Mouse (Mus musculus): ENCODE measurements around the gene Rfx6. TPM values are rescaled to one million over a fixed set of nuclear protein-coding genes. Genes with fewer than 3 reads are reported as not detected.

Rfx6 gene
- polyA plus RNA-seq (2016; fragmentation: Nextera tagmentation; extraction: Ambion mirVana): not detected in 2 replicates

GRCm38 (mm10) chr10:51677548-51678250 is at the start of gene Rfx6:
TSS of gene Rfx6 (plus strand) at chr10:51677756.
- H3K27ac ChIP-seq (replicated peaks): no peak within 1 kb of the TSS
- H3K9me3 ChIP-seq: no peaks in the 10 kb centered on the region
- peak; percentile 83 for ATAC-seq (ENCODE audit: low FRiP score, low read depth)
- H3K4me2 ChIP-seq (replicated peaks): peak within 1 kb of the TSS; percentile 83
- peaks cover 29% of the 10 kb centered on the region for H3K27me3 ChIP-seq
- WGBS: 1% methylated on average over 38 of the region's 38 CpGs
- H3K36me3 ChIP-seq: no peaks in the 10 kb centered on the region
- peak within 1 kb of the TSS; percentile 45 for H3K9ac ChIP-seq (replicated peaks)
- 0 out of 2 replicates have a peak, but pooled peaks cover 4% of the 10 kb centered on the region for H3K4me1 ChIP-seq
- peak within 1 kb of the TSS; percentile 50 for H3K4me3 ChIP-seq

- H3K4me2 ChIP-seq (replicated peaks): no peak within 1 kb of the TSS
- no peak within 1 kb of the TSS for H3K4me3 ChIP-seq
- 74% methylated on average over 8 of the region's 8 CpGs for WGBS
- H3K9me3 ChIP-seq: no peaks in the 10 kb centered on the region
- no peak within 1 kb of the TSS for H3K27ac ChIP-seq (replicated peaks)
- H3K9ac ChIP-seq (replicated peaks): no peak within 1 kb of the TSS
- no peak for ATAC-seq (ENCODE audit: low FRiP score, low read depth)
- H3K4me1 ChIP-seq: no peaks in the 10 kb centered on the region
- H3K36me3 ChIP-seq: no peaks in the 10 kb centered on the region
- no peaks in the 10 kb centered on the region for H3K27me3 ChIP-seq
Observed at GRCm38 (mm10) chr10:51631411-51632136, 46.0 kb upstream of the Rfx6 start, which contains the start of gene Gprc6a. TSS of gene Gprc6a (minus strand) at chr10:51631461.

DNA sequence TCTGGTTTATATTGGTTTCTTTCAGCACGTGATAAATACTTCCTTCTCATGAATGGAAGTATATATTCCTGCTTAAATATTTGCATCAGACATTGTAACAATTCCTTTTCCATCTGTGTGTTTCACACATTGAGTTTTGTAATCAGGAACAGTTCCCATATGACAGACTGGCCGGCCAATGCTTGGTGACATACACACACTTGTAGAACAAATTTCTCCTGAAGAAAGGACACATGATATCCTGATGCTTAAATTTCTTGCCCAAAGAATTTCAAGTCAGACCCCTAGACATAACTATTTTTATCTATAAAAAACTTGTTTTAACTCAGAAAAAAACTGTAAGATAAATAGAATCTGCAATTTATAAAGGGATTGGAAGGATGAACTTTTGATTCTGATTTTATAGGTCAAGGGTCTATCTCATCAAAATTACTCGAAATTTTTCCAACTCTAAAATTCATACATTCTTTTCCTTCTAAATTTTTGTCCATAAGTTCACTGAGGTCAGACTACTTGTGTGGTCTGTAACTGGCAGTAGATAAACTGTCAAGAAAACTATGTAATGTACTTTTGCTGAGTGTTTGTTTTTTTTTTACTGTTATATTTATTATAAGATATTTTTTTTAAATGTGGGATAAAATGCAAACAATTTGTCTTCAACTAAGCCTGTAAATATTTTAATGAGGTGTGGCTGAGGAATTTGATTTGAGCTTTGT is 27.9 kb upstream of the Rfx6 start:
- no peak overlapping the region for H3K4me2 ChIP-seq (replicated peaks)
- ATAC-seq (ENCODE audit: low FRiP score, low read depth): no peak
- H3K36me3 ChIP-seq: no peaks in the 10 kb centered on the region
- H3K27me3 ChIP-seq: no peaks in the 10 kb centered on the region
- no peaks in the 10 kb centered on the region for H3K4me1 ChIP-seq
- no peak overlapping the region for H3K4me3 ChIP-seq
- H3K9me3 ChIP-seq: no peaks in the 10 kb centered on the region
- WGBS: 69% methylated on average over 3 of the region's 3 CpGs
- H3K27ac ChIP-seq (replicated peaks): no peak overlapping the region
- no peak overlapping the region for H3K9ac ChIP-seq (replicated peaks)

DNA sequence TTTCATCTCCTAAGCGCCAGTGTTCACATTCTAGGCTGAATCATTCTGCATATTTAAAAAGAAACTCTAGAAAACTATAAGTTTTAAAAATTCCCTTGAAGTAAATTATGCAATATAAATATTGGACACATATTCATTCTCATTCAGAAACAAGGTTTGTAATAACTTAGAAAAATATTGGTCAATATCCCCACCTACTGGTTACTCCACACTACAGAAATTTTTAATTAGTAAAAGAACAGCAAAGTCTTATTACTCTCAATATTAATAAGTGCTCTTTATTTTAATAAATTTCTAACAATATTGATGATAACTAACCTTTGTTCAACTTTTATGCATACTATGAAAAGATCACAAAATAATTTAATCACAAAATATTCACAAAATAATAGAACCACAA is 20.2 kb upstream of the Rfx6 start:
- no peak overlapping the region for H3K27ac ChIP-seq (replicated peaks)
- no peak for ATAC-seq (ENCODE audit: low FRiP score, low read depth)
- WGBS: 86% methylated on average over 1 of the region's 1 CpGs
- H3K4me1 ChIP-seq: no peaks in the 10 kb centered on the region
- H3K36me3 ChIP-seq: no peaks in the 10 kb centered on the region
- no peak overlapping the region for H3K9ac ChIP-seq (replicated peaks)
- H3K9me3 ChIP-seq: no peaks in the 10 kb centered on the region
- H3K27me3 ChIP-seq: no peaks in the 10 kb centered on the region
- no peak overlapping the region for H3K4me2 ChIP-seq (replicated peaks)
- no peak overlapping the region for H3K4me3 ChIP-seq

DNA sequence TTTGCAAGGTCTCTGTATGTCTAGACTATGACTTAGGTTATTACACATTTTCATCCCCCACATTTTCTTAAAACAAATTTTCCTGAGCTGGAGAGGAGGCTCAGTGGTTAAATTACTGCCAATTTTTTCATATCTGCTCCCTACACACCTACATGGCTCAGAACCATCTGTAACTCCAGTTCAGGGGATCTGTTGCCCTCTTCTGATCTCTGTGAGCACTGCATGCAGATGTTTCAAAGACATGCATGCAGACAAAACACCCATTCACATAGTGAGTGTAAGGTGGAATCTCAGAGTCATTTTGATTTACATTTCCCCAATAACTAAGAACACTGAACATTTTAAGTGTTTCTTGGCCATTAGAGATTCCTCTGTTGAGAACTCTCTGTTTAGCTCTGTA is 8.2 kb upstream of the Rfx6 start:
- Histone ChIP-seq H3K27me3 (no peaks in the 10 kb centered on the region), H3K4me2 (replicated peaks) (no peak overlapping the region), H3K4me3 (no peak overlapping the region), H3K27ac (replicated peaks) (no peak overlapping the region), H3K36me3 (no peaks in the 10 kb centered on the region), H3K4me1 (no peaks in the 10 kb centered on the region), H3K9me3 (no peaks in the 10 kb centered on the region), H3K9ac (replicated peaks) (no peak overlapping the region)
- ATAC-seq (ENCODE audit: low FRiP score, low read depth): no peak

GRCm38 (mm10) chr10:51671583-51671982 is 6.0 kb upstream of the Rfx6 start:
- H3K4me1 ChIP-seq: no peaks in the 10 kb centered on the region
- no peak overlapping the region for H3K27ac ChIP-seq (replicated peaks)
- 82% methylated on average over 4 of the region's 4 CpGs for WGBS
- H3K9ac ChIP-seq (replicated peaks): no peak overlapping the region
- H3K4me2 ChIP-seq (replicated peaks): no peak overlapping the region
- H3K4me3 ChIP-seq: no peak overlapping the region
- no peaks in the 10 kb centered on the region for H3K9me3 ChIP-seq
- no peak for ATAC-seq (ENCODE audit: low FRiP score, low read depth)
- peaks cover 10% of the 10 kb centered on the region for H3K27me3 ChIP-seq
- no peaks in the 10 kb centered on the region for H3K36me3 ChIP-seq

DNA sequence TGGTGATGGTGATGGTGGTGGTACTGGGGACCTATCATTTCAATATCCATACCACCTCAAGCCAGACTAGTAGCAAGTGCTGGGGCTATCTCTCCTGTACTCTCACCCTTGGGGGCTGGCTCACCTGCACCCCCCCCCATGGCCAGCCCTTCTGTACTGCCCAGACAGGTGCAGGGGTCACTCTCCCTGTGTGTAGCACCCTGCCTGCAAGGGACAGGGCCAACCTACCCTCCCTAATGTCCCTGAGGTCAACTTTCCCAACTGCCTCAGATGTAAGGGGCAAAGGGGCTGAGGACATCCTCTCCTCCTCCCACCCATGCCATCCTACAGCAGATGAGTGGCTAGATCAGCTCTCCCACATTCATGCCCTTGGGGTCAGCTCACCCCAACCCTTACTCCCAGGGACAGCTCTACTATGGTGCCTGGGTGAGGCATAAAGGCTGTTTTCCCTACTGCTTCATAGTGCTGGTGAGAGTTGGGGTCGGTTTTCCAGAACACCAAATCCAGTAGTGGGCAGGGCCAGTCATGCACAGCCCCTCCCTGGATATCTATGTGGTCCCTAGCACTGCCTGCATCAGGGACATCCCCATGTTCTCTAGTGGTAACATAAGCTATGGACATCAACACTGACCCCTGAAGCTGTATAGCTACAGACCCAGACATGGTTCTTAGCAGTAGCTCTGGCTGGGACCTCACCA is 5.3 kb upstream of the Rfx6 start:
- 0 out of 2 replicates have a peak, but pooled peaks have one; percentile 20 for ATAC-seq (ENCODE audit: low FRiP score, low read depth)

DNA sequence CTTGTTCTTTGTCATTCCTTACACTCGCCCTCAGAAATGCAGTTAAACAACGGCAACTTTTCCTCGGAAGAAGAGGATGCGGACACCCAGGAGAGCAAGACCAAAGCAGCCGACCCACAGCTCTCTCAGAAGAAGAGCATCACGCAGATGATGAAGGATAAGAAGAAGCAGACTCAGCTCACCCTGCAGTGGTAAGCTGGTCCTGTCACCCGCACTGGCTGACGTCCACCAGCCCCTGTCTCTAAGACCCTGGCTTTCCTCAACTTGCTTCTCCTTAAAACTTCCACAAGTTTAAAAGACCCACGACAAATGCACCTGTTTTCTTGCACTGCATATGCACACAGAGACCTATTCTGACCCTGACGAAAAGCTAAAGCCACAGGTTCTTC is 689 bp downstream of the Rfx6 start:
- H3K4me2 ChIP-seq (replicated peaks): peak overlapping the region; percentile 83
- no peaks in the 10 kb centered on the region for H3K9me3 ChIP-seq
- peak; percentile 24; the same call in 1 of the 2 replicates for ATAC-seq (ENCODE audit: low FRiP score, low read depth)
- H3K4me3 ChIP-seq: peak overlapping the region; percentile 50
- H3K27ac ChIP-seq (replicated peaks): no peak overlapping the region
- 3% methylated on average over 10 of the region's 10 CpGs for WGBS
- H3K9ac ChIP-seq (replicated peaks): peak overlapping the region; percentile 45; the same call in 1 of the 2 replicates
- H3K27me3 ChIP-seq: peaks cover 29% of the 10 kb centered on the region
- no peaks in the 10 kb centered on the region for H3K36me3 ChIP-seq
- H3K4me1 ChIP-seq: 0 out of 2 replicates have a peak, but pooled peaks cover 4% of the 10 kb centered on the region

More for the DNA sequence above, 5.3 kb upstream of the Rfx6 start:
- no peak overlapping the region for H3K27ac ChIP-seq (replicated peaks)
- H3K4me2 ChIP-seq (replicated peaks): no peak overlapping the region
- H3K27me3 ChIP-seq: peaks cover 16% of the 10 kb centered on the region
- H3K4me1 ChIP-seq: no peaks in the 10 kb centered on the region
- H3K9me3 ChIP-seq: no peaks in the 10 kb centered on the region
- no peak overlapping the region for H3K9ac ChIP-seq (replicated peaks)
- H3K36me3 ChIP-seq: no peaks in the 10 kb centered on the region
- WGBS: 46% methylated on average over 1 of the region's 1 CpGs
- no peak overlapping the region for H3K4me3 ChIP-seq

- 76% methylated on average over 3 of the region's 3 CpGs for WGBS
- Histone ChIP-seq H3K9ac (replicated peaks) (no peak overlapping the region), H3K9me3 (no peaks in the 10 kb centered on the region), H3K27me3 (no peaks in the 10 kb centered on the region), H3K4me1 (no peaks in the 10 kb centered on the region), H3K4me2 (replicated peaks) (no peak overlapping the region), H3K27ac (replicated peaks) (no peak overlapping the region), H3K4me3 (no peak overlapping the region), H3K36me3 (no peaks in the 10 kb centered on the region)
- ATAC-seq (ENCODE audit: low FRiP score, low read depth): no peak
Observed at GRCm38 (mm10) chr10:51720904-51721303, 43.3 kb downstream of the Rfx6 start.

DNA sequence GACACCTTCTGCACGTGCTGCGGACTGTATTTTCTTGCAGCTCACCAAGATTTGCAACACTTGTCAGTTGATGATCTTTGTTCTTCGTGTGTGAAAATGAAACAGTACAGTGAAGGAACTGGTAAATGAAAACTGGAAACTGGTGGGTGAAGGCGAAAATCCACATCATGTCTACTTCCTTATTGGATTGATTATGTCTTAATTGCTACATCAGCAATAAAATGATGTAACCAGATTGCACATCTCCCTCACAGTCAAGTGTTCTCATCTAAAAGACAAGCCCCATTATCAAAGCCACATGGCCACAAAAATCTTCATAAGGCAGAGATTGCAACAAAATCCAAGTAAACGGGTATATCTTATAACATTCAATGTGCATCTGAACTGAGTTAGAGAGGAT is 83.9 kb downstream of the Rfx6 start:
- ATAC-seq (ENCODE audit: low FRiP score, low read depth): no peak
- H3K27me3 ChIP-seq: no peaks in the 10 kb centered on the region
- no peak overlapping the region for H3K4me2 ChIP-seq (replicated peaks)
- no peaks in the 10 kb centered on the region for H3K9me3 ChIP-seq
- no peaks in the 10 kb centered on the region for H3K4me1 ChIP-seq
- H3K4me3 ChIP-seq: no peak overlapping the region
- 83% methylated on average over 5 of the region's 5 CpGs for WGBS
- no peak overlapping the region for H3K9ac ChIP-seq (replicated peaks)
- H3K36me3 ChIP-seq: no peaks in the 10 kb centered on the region
- no peak overlapping the region for H3K27ac ChIP-seq (replicated peaks)

GRCm38 (mm10) chr10:51763241-51763640 is 85.7 kb downstream of the Rfx6 start:
- Histone ChIP-seq H3K36me3 (no peaks in the 10 kb centered on the region), H3K4me1 (no peaks in the 10 kb centered on the region), H3K4me2 (replicated peaks) (no peak overlapping the region), H3K9ac (replicated peaks) (no peak overlapping the region), H3K27ac (replicated peaks) (no peak overlapping the region), H3K4me3 (no peak overlapping the region), H3K9me3 (no peaks in the 10 kb centered on the region), H3K27me3 (no peaks in the 10 kb centered on the region)
- no peak for ATAC-seq (ENCODE audit: low FRiP score, low read depth)
- WGBS: 91% methylated on average over 2 of the region's 2 CpGs

Data from midbrain, embryonic 12.5 days (tissue).